Mouse (Mus musculus) ES-E14 (cell line): ENCODE results near the gene Trio.

Experiments used
- CHD2 ChIP-seq: IDR thresholded peaks from 2 replicates; pipeline ENCODE4 v1.6.1; 2014; ENCODE audit warnings: mild to moderate bottlenecking, low read depth, low read length, inconsistent platforms
- MAFK ChIP-seq: IDR thresholded peaks from 2 replicates; pipeline ENCODE4 v1.6.1; 2014; ENCODE audit warnings: mild to moderate bottlenecking, low read depth, low read length, inconsistent platforms; ENCODE audit not compliant: insufficient read depth
- ZNF384 ChIP-seq: IDR thresholded peaks from 2 replicates; pipeline ENCODE4 v1.6.1; 2012; ENCODE audit warnings: low read depth, low read length, inconsistent platforms

GRCm38 (mm10) chr15:27788122-27788759 is 237.4 kb downstream of the Trio start:
- TF ChIP-seq ZNF384 (no peak), MAFK (no peak), CHD2 (no peak)
